Mouse (Mus musculus) myocyte (in vitro differentiated cells): ENCODE data around the gene Fam129b. TPM values are rescaled to one million over a fixed set of nuclear protein-coding genes. Genes with fewer than 3 reads are reported as not detected.
A peak's percentile ranks its signal among the peaks of the same experiment; 100 is the strongest.

Source experiments
- H3K27me3 ChIP-seq: one replicate; pipeline ENCODE4 v1.6.1; 2011; ENCODE audit not compliant: control insufficient read depth, insufficient read depth, insufficient read length
- H3K36me3 ChIP-seq: one replicate; pipeline ENCODE4 v1.6.1; 2011; ENCODE audit not compliant: control insufficient read depth, insufficient read depth
- H3K4me2 ChIP-seq: one replicate; pipeline ENCODE4 v1.6.1; 2011; ENCODE audit warnings: low read depth, control low read depth
- H3K4me3 ChIP-seq: one replicate; pipeline ENCODE4 v1.5.1; 2011; ENCODE audit warnings: mild to moderate bottlenecking, control low read depth, moderate library complexity
- H3K79me2 ChIP-seq: one replicate; pipeline ENCODE4 v1.6.1; 2011; ENCODE audit not compliant: control insufficient read depth, insufficient read depth
- H3ac ChIP-seq: one replicate; pipeline ENCODE4 v1.6.1; 2011; ENCODE audit not compliant: control insufficient read depth, insufficient read length
- CEBPB ChIP-seq: IDR thresholded peaks from 2 replicates; pipeline ENCODE4 v1.6.1; 2011; ENCODE audit warnings: mild to moderate bottlenecking, moderate library complexity; ENCODE audit not compliant: poor library complexity, insufficient read depth, severe bottlenecking
- E2F4 ChIP-seq: IDR thresholded peaks from one replicate; pipeline ENCODE4 v1.6.1; 2011; ENCODE audit warnings: mild to moderate bottlenecking, control low read depth, moderate library complexity; ENCODE audit not compliant: insufficient read depth
- MAX ChIP-seq: IDR thresholded peaks from one replicate; pipeline ENCODE4 v1.6.1; 2011; ENCODE audit warnings: low read depth, mild to moderate bottlenecking, control low read depth
- MYOD1 ChIP-seq, 3 experiments: IDR thresholded peaks; one replicate each; pipeline ENCODE4 v1.6.1; 2011; ENCODE audit warnings: control low read depth in 2 of 3, low read depth in 2 of 3, mild to moderate bottlenecking in 2 of 3, moderate library complexity in 1 of 3; ENCODE audit not compliant: insufficient read length in 2 of 3, control insufficient read depth in 1 of 3
- MYOG ChIP-seq, 3 experiments: IDR thresholded peaks; one replicate each; pipeline ENCODE4 v1.6.1; 2011; ENCODE audit warnings: control low read depth in 2 of 3, low read depth in 2 of 3, mild to moderate bottlenecking in 2 of 3; ENCODE audit not compliant: insufficient read length in 2 of 3, control insufficient read depth in 1 of 3, insufficient read depth in 1 of 3
- POLR2A ChIP-seq: IDR thresholded peaks from one replicate; pipeline ENCODE4 v1.6.1; 2011; ENCODE audit warnings: low read depth, mild to moderate bottlenecking, control low read depth, moderate library complexity; ENCODE audit not compliant: insufficient read length
- POLR2AphosphoS2 ChIP-seq: IDR thresholded peaks from one replicate; pipeline ENCODE4 v1.6.1; 2011; ENCODE audit warnings: low read depth, control low read depth; ENCODE audit not compliant: insufficient read length
- REST ChIP-seq: IDR thresholded peaks from one replicate; pipeline ENCODE4 v1.6.1; 2011; ENCODE audit warnings: mild to moderate bottlenecking, control low read depth, moderate library complexity; ENCODE audit not compliant: insufficient read depth, insufficient read length
- SRF ChIP-seq: IDR thresholded peaks from one replicate; pipeline ENCODE4 v1.6.1; 2011; ENCODE audit warnings: low read depth; ENCODE audit not compliant: control insufficient read depth, insufficient read length
- TCF12 ChIP-seq: IDR thresholded peaks from one replicate; pipeline ENCODE4 v1.6.1; 2011; ENCODE audit warnings: mild to moderate bottlenecking, control low read depth; ENCODE audit not compliant: poor library complexity, insufficient read depth, severe bottlenecking
- TCF3 ChIP-seq: IDR thresholded peaks from one replicate; pipeline ENCODE4 v1.6.1; 2011; ENCODE audit warnings: low read depth, control low read depth; ENCODE audit not compliant: insufficient read length
- USF1 ChIP-seq: IDR thresholded peaks from one replicate; pipeline ENCODE4 v1.6.1; 2011; ENCODE audit warnings: low read depth, mild to moderate bottlenecking, control low read depth, moderate library complexity
- polyA plus RNA-seq: library from polyadenylated mRNA; unstranded; fragments of >200 nt; fragmentation: generic; extraction: Trizol; gene quantifications from one replicate; pipeline ENCODE4 v1.2.1, GENCODE M21; 2012; ENCODE audit warnings: missing spikeins

The Fam129b gene
- polyA plus RNA-seq, 1 experiment = 204 TPM

GRCm38 (mm10) chr2:32845572-32846100 lies 30.3 kb upstream of the Fam129b start:
- TF ChIP-seq SRF (no peak), POLR2AphosphoS2 (no peak), CEBPB (no peak), MAX (no peak), MYOD1 (IDR thresholded peaks at IDR 0.05; ENCODE audit: control insufficient read depth in 1 of 3, insufficient read length in 2 of 3, low read depth in 2 of 3) (no peak), TCF3 (no peak), POLR2A (no peak), USF1 (no peak), MYOG (IDR thresholded peaks at IDR 0.05; ENCODE audit: control insufficient read depth in 1 of 3, insufficient read depth in 1 of 3, insufficient read length in 2 of 3, low read depth in 2 of 3) (no peak), REST (no peak), E2F4 (no peak), TCF12 (no peak)
- peak overlapping the region; percentile 85 for H3K4me2 ChIP-seq
- peak overlapping the region; percentile 90 for H3K4me3 ChIP-seq

GRCm38 (mm10) chr2:32846101-32846804 lies 29.7 kb upstream of the Fam129b start:
- TF ChIP-seq POLR2A (peak; percentile 36), E2F4 (no peak), REST (no peak), CEBPB (no peak), SRF (no peak), POLR2AphosphoS2 (peak; percentile 22), USF1 (no peak), MYOG (IDR thresholded peaks at IDR 0.05; ENCODE audit: control insufficient read depth in 1 of 3, insufficient read depth in 1 of 3, insufficient read length in 2 of 3, low read depth in 2 of 3) (peak in 1 of 3 experiments; percentile 18), MAX (no peak), TCF12 (no peak), TCF3 (no peak), MYOD1 (IDR thresholded peaks at IDR 0.05; ENCODE audit: control insufficient read depth in 1 of 3, insufficient read length in 2 of 3, low read depth in 2 of 3) (no peak)
- peak overlapping the region; percentile 29 for H3ac ChIP-seq
- peak overlapping the region; percentile 85 for H3K4me2 ChIP-seq
- peak overlapping the region; percentile 90 for H3K4me3 ChIP-seq
- no peaks in the 10 kb centered on the region for H3K27me3 ChIP-seq
- H3K79me2 ChIP-seq = peaks cover 34% of the 10 kb centered on the region
- no peaks in the 10 kb centered on the region for H3K36me3 ChIP-seq

More at GRCm38 (mm10) chr2:32845572-32846100, 30.3 kb upstream of the Fam129b start:
- no peaks in the 10 kb centered on the region for H3K27me3 ChIP-seq
- H3ac ChIP-seq = peak overlapping the region; percentile 29
- H3K79me2 ChIP-seq = peaks cover 34% of the 10 kb centered on the region
- H3K36me3 ChIP-seq = no peaks in the 10 kb centered on the region

- H3K79me2 ChIP-seq = peaks cover 34% of the 10 kb centered on the region
- TF ChIP-seq MYOD1 (IDR thresholded peaks at IDR 0.05; ENCODE audit: control insufficient read depth in 1 of 3, insufficient read length in 2 of 3, low read depth in 2 of 3) (no peak), POLR2A (peak; percentile 93), CEBPB (no peak), E2F4 (peak; percentile 19), POLR2AphosphoS2 (peak; percentile 73), MYOG (IDR thresholded peaks at IDR 0.05; ENCODE audit: control insufficient read depth in 1 of 3, insufficient read depth in 1 of 3, insufficient read length in 2 of 3, low read depth in 2 of 3) (no peak), REST (no peak), TCF12 (no peak), TCF3 (no peak)
- H3K36me3 ChIP-seq = no peaks in the 10 kb centered on the region
- H3K4me2 ChIP-seq = peak within 1 kb of the TSS; percentile 86
- H3ac ChIP-seq = peak within 1 kb of the TSS; percentile 29
- no peaks in the 10 kb centered on the region for H3K27me3 ChIP-seq
- peak within 1 kb of the TSS; percentile 90 for H3K4me3 ChIP-seq
Measured at GRCm38 (mm10) chr2:32846805-32847467, 29.0 kb upstream of the Fam129b start, which contains the start of gene Stxbp1. Gene Stxbp1, minus strand, starts transcription at chr2:32847245.

GRCm38 (mm10) chr2:32847468-32847821 lies 28.5 kb upstream of the Fam129b start:
- Histone ChIP-seq H3K36me3 (no peaks in the 10 kb centered on the region), H3ac (no peak overlapping the region), H3K27me3 (no peaks in the 10 kb centered on the region), H3K4me3 (peak overlapping the region; percentile 90), H3K79me2 (peaks cover 29% of the 10 kb centered on the region), H3K4me2 (peak overlapping the region; percentile 86)
- TF ChIP-seq MYOG (IDR thresholded peaks at IDR 0.05; ENCODE audit: control insufficient read depth in 1 of 3, insufficient read depth in 1 of 3, insufficient read length in 2 of 3, low read depth in 2 of 3) (no peak), MAX (no peak), USF1 (no peak)
